Mouse (Mus musculus) liver, adult (tissue): Measurements from ENCODE around the gene Smim4.

Experiments used
- GATA4 ChIP-seq: IDR thresholded peaks from 2 replicates; pipeline ENCODE4 v1.6.1; 2014; ENCODE audit warnings: mild to moderate bottlenecking, low read length; ENCODE audit not compliant: insufficient replicate concordance

The Smim4 gene

DNA sequence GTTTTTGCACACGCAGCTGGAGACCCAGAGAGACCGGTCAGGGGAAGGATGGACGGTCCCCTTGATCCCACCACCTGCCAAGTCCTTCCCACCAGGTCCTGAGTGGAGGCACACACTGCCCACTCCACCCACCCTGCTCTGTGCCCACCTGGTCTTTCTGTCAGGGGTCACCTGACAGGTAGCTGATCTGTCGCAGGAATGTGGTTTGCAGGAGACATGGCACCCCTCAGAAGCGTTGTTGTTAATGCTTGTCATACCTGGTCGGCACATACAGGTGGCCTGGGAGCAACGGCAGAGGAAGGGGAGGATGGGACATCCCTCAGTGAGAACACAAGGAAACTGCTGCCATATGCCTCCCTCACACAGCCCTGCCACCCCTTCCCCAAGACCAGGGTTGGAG, 32.4 kb upstream of the Smim4 start:
- TF ChIP-seq GATA4, result no peak

GRCm38 (mm10) chr14:31160196-31161150, 31.7 kb upstream of the Smim4 start:
- no peak for TF ChIP-seq GATA4

DNA sequence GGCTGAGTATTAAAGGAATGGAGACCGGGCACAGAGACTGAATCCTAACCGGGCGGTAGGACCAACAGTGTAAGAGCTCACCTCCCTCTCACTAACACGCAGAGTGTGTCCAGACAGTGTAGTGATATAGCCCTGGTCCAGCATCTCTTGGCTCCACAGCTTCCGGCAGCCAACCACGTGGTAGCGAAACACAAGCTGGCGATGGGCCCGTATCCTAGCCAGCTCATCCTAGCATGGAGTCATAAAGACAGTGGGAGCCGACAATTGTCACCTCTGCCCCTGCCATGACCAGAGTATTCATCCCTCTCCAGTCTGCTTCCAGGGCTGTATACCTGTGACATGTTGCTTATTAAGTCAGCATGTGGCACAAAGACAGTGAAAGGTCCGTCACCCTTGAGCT, 16.9 kb upstream of the Smim4 start:
- no peak for TF ChIP-seq GATA4

- TF ChIP-seq GATA4, result no peak
Observed at GRCm38 (mm10) chr14:31141011-31141410, 12.3 kb upstream of the Smim4 start.

DNA sequence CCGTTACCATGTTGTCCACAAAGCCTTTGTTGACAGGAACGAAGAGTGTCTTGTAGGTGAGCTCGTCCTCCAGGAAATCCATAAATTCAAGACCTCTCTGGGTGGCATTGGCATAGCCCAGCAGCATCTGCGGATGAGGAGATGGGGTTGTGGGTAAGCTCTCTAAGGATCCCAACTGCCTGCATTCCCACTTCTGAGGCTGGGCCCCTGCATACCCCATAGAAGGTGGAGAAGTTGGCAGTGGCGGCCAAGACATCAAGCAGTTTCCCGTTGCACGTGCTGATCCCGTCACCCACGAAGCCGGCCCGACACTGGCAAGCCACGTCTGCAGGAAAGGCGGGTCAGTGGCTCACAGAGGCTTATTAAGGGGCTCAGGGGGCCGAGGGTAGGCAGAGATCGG, 11.4 kb upstream of the Smim4 start:
- TF ChIP-seq GATA4, result no peak

- TF ChIP-seq GATA4, result no peak
Observed at GRCm38 (mm10) chr14:31139666-31140065, 10.9 kb upstream of the Smim4 start.

- TF ChIP-seq GATA4, result no peak
Observed at GRCm38 (mm10) chr14:31138897-31139429, 10.2 kb upstream of the Smim4 start.

- TF ChIP-seq GATA4, result no peak
Observed at GRCm38 (mm10) chr14:31138219-31138896, 9.6 kb upstream of the Smim4 start.

GRCm38 (mm10) chr14:31137791-31138190, 9.0 kb upstream of the Smim4 start:
- no peak for TF ChIP-seq GATA4

DNA sequence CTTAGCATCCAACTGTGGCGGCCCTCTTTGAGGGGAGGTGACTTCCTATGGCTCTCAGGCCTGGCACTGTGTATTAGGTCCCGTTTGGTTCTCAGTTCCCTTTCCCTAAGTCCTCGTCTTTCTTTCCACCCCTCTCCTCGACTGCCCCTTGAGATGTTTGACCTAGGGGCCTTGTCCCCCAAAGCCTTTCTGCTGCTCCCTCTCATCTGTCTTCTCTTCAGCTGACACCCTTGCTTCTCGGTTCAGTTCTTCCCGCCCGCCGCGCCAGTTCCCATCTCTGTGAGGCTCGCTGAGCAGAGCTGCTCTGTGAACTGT, 8.5 kb upstream of the Smim4 start:
- no peak for TF ChIP-seq GATA4

DNA sequence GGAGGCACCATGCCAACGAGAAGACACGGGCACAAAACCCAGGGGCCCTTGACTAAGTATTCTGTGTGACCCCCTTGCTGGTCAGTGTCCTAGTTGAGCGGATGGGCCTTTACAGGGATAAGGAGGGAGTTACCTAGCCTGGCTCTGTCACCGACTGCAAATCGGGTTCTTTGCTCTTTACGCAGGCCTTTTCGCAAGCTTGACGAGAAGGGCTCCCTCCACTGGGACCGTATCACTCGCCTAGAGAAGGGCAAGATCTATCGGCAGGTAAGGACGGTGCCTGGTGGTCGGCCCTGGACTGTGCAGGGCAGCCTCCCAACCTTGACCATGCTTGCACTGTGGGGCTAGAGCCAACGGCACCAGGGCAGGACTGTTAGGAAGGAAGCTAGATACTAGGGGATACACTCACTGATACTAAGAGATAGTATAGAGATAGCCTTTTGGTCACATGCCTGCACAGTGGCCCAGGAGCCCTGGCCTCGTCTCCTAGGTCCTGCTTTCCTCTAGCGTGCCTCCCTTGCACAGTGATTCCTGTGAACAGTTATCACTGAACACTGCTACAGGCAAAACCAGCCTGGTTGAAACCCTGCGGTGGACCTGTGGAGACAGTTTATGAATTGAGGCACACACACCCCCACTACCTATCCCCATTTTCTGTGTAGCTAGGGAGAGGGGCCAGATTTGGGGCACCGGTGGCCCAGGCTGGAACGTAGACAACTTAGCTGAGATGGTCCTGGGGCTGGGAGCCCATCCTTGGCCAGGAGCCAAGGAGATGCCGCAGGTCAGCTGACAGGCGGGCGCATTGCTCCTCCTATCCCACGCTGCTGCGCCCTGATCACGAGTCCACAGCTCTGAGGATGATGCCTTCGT, 7.9 kb upstream of the Smim4 start:
- TF ChIP-seq GATA4, result peak; percentile 43; the same call in 1 of the 2 replicates

DNA sequence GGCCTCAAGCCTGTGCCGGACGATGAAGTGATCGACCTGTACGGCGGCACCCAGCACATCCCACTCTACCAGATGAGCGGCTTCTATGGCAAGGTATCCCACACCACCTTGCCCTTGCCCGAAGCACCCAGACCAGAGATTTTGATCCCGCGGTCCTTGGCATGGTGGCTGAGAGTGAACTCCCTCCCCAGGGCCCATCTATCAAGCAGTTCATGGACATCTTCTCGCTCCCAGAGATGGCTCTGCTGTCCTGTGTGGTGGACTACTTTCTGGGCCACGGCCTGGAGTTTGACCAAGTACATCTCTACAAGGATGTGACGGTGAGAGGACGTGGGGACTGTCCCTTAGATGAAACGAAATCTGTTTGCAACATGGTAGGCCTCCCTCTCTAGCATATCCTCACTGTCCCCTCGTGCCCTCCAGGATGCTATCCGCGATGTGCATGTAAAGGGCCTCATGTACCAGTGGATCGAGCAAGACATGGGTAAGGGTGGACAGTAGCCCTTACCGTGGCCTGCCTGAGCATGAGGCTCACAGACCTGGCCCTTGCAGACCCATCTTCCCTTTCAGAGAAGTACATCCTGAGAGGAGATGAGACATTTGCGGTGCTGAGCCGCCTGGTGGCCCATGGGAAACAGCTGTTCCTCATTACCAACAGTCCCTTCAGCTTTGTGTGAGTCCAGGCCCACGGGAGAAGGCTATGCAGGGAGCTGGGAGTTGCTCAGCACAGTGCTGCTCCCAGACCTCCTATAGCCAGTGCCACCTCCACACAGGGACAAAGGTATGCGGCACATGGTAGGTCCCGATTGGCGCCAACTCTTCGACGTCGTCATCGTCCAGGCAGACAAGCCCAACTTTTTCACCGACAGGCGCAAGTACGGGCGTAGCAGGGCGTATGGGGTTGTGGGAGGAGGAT, 7.0 kb upstream of the Smim4 start:
- TF ChIP-seq GATA4, result no peak

- TF ChIP-seq GATA4, result no peak
Observed at GRCm38 (mm10) chr14:31134015-31135000, 5.6 kb upstream of the Smim4 start.
